Mouse (Mus musculus) midbrain, postnatal 0 days (tissue): ENCODE measurements around the gene Foxf1. TPM values are rescaled to one million over a fixed set of nuclear protein-coding genes. Genes with fewer than 3 reads are reported as not detected.

ENCODE experiments used
- ATAC-seq: fragments of 200-750 bp; cut with Nextera tagmentation; 2 replicates; pipeline ENCODE4 v1.8.0; 2017; ENCODE audit warnings: moderate number of reproducible peaks, mild to moderate bottlenecking, moderate TSS enrichment, moderate library complexity; ENCODE audit not compliant: low FRiP score
- DNase-seq: peaks from one replicate; pipeline ENCODE4 v3.0.0-alpha.2; 2015; ENCODE audit warnings: low spot score
- H3K27ac ChIP-seq: fragments of 300-500 bp; sonication (generic); 2 replicates; pipeline ENCODE4 v1.5.1; 2014; ENCODE audit warnings: low read depth, mild to moderate bottlenecking, low read length, mixed read lengths
- H3K27me3 ChIP-seq: fragments of 300-500 bp; sonication (generic); 2 replicates; pipeline ENCODE4 v1.6.1; 2014; ENCODE audit warnings: low read length, control low read depth, mixed read lengths; ENCODE audit not compliant: insufficient read depth
- H3K36me3 ChIP-seq: fragments of 300-500 bp; sonication (generic); 2 replicates; pipeline ENCODE4 v1.6.1; 2014; ENCODE audit warnings: low read length, control low read depth, mixed read lengths; ENCODE audit not compliant: insufficient read depth
- H3K4me1 ChIP-seq: fragments of 300-500 bp; sonication (generic); 2 replicates; pipeline ENCODE4 v1.6.1; 2014; ENCODE audit warnings: mild to moderate bottlenecking, control low read depth, antibody characterized with exemption, low read length, mixed read lengths; ENCODE audit not compliant: insufficient read depth
- H3K4me2 ChIP-seq: fragments of 300-500 bp; sonication (generic); 2 replicates; pipeline ENCODE4 v1.6.1; 2014; ENCODE audit warnings: low read depth, mild to moderate bottlenecking, low read length, mixed read lengths; ENCODE audit not compliant: poor library complexity, severe bottlenecking
- H3K4me3 ChIP-seq: fragments of 300-500 bp; sonication (generic); 2 replicates; pipeline ENCODE4 v1.5.1; 2014; ENCODE audit warnings: low read depth, mild to moderate bottlenecking, low read length, moderate library complexity
- H3K9ac ChIP-seq: fragments of 300-500 bp; sonication (generic); replicated peaks from 2 replicates; pipeline ENCODE4 v1.6.1; 2014; ENCODE audit warnings: mild to moderate bottlenecking, low read length, moderate library complexity, mixed read lengths; ENCODE audit not compliant: poor library complexity, severe bottlenecking
- H3K9me3 ChIP-seq: fragments of 300-500 bp; sonication (generic); 2 replicates; pipeline ENCODE4 v1.6.1; 2016; ENCODE audit warnings: low read length, control low read depth
- CTCF ChIP-seq: IDR thresholded peaks from 2 replicates; pipeline ENCODE4 v1.5.1; 2016; ENCODE audit warnings: antibody characterized with exemption, mild to moderate bottlenecking
- WGBS: fragments of 180-500 bp; shearing (Covaris S2); extraction: QIAGEN DNeasy Blood & Tissue Kit; methylation state at CpG from one replicate; pipeline ENCODE4 v1.1.7; 2014; 5-methylcytosine and 5-hydroxymethylcytosine counted together
- polyA plus RNA-seq: library from polyadenylated mRNA; unstranded; fragments of >200 nt; fragmentation: Nextera tagmentation; extraction: Ambion mirVana; gene quantifications from 2 replicates; pipeline ENCODE4 v1.2.1, GENCODE M21; 2015
- total RNA-seq: library from RNA; depleted of rRNA; stranded (reverse); fragments of >200 nt; gene quantifications from 2 replicates; pipeline ENCODE4 v1.2.3, GENCODE M21; 2014

Gene Foxf1
- total and polyA plus RNA-seq, 2 experiments from 2014 or later = 1.6 to 3.5 TPM

DNA sequence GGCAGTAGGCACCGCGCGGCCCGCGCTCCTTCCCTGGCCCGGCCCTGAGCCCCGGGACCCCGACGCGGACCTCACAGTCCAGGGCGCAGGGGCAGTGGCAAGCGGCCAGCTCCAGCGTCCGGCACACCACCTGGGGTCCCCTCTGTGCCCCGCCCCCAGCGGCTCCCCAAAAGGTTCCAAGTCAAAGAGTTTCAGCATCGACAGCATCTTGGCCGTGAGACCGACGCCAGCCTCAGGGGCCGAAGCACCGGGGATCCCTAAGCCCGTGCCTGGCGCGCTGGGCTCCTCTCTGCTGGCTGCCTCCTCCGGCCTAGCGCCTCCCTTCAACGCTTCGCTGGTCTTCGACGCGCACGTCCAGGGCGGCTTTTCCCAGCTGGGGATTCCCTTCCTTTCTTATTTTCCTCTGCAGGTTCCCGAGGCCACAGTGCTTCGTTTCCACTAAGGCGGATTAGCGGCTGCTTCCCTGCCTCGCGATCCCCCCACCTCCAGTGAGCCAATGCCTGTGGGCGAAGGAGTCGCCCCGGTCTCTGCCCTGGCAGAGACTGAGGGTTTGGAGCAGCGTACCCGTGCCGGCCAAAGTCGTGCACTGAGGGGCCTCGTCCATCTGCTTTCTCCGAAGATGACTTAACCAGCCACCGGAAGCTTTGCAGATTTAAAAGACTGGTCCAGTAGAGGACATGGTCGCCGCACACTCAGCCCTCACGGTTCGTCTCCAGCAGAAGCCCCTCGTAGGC lies 44.5 kb downstream of the Foxf1 start:
- Histone ChIP-seq H3K4me3 (peak overlapping the region; percentile 9; the same call in 1 of the 2 replicates), H3K9ac (no peak overlapping the region), H3K9me3 (no peaks in the 10 kb centered on the region), H3K36me3 (no peaks in the 10 kb centered on the region), H3K4me1 (no peaks in the 10 kb centered on the region), H3K4me2 (no peak overlapping the region), H3K27ac (no peak overlapping the region), H3K27me3 (peaks cover 80% of the 10 kb centered on the region)
- 1% methylated on average over 52 of the region's 55 CpGs for WGBS
- no peak for DNase-seq
- TF ChIP-seq CTCF = no peak
- no peak for ATAC-seq

DNA sequence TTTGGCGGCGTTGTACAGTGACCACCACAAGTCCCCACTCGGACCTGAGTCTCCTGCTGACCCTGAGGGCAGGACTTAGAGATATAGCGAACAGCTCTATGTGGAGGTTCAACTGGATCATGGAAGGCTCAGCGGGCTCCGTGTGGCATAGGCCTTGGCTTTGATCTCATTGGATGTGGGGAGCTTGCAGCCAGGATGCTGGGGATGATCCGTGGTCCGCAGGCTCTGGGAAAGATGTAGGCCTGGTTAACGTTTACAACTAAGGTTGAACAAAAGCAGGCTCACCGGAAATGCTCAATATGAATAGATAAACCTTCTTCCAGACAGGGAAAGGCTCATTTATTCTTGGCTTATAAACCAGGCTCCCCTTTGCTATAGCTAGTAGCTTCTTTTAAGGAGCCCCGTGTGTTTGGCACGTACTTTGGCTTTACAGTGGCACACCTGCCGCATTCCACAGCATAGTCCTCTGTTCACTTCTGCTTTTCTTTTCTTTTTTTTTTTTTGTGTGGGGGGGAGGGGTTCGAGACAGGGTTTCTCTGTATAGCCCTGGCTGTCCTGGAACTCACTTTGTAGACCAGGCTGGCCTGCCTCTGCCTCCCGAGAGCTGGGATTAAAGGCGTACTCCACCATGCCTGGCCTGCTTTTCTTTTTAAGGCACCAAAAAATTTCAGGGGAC lies 45.2 kb downstream of the Foxf1 start:
- DNase-seq = no peak
- Histone ChIP-seq H3K9me3 (no peaks in the 10 kb centered on the region), H3K4me1 (no peaks in the 10 kb centered on the region), H3K27ac (no peak overlapping the region), H3K36me3 (no peaks in the 10 kb centered on the region), H3K9ac (no peak overlapping the region), H3K27me3 (peaks cover 73% of the 10 kb centered on the region), H3K4me3 (no peak overlapping the region), H3K4me2 (no peak overlapping the region)
- TF ChIP-seq CTCF = no peak
- ATAC-seq = no peak
- 17% methylated on average over 16 of the region's 16 CpGs for WGBS

DNA sequence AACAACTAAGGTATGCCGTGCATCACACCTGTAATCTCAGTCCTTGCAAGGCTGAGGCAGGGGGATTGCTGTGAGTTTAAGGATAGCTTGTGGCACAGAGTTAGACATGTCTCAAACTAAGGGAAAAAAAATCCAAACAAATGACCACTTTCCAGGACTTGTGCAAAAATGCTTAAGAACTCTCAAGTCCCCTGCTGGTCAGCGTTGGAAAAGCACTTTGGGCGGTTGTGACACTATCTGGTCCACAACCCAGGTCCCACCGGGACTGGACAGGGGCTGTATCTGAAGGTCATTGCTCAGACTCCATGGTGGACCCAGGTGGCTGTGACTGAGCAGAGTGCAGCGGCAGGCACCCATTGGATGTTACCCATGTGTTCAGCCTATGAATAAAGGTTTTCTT lies 46.3 kb downstream of the Foxf1 start:
- ATAC-seq (no peak), DNase-seq (peak; percentile 39)
- Histone ChIP-seq H3K4me1 (no peaks in the 10 kb centered on the region), H3K9me3 (no peaks in the 10 kb centered on the region), H3K4me3 (no peak overlapping the region), H3K9ac (no peak overlapping the region), H3K4me2 (no peak overlapping the region), H3K36me3 (no peaks in the 10 kb centered on the region), H3K27ac (no peak overlapping the region), H3K27me3 (peaks cover 62% of the 10 kb centered on the region)
- TF ChIP-seq CTCF = peak; percentile 65
- 41% methylated on average over 5 of the region's 5 CpGs for WGBS

DNA sequence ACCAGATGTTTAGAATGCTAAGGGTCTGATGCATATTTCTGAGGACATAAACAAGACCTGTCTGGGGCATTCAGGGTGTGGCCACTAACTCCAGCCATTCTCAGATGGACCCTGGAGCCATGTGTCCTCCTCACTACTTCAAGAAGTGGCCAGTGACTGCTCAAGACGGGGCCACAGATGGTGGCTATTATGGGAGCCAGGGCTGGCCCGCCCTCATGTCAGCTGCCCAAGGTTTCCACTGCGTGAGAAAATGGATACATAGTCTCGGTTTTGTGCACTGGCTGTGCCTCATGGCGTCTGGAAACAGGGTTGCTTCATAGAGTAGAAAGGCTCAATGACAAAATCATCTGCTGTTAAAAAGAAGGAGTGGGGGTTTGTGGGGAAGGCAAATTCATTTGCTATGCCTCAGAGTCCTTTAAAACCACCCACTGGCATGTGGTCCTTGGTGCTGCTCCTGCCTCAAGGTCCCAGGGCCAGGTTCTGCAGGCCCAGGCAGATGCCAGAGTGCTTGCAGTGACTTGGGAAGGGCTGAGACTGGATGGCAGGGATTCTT lies 48.9 kb downstream of the Foxf1 start:
- H3K4me2 ChIP-seq = no peak overlapping the region
- no peaks in the 10 kb centered on the region for H3K4me1 ChIP-seq
- no peak for TF ChIP-seq CTCF
- no peak overlapping the region for H3K27ac ChIP-seq
- no peak for ATAC-seq
- H3K27me3 ChIP-seq = peaks cover 42% of the 10 kb centered on the region
- H3K36me3 ChIP-seq = no peaks in the 10 kb centered on the region
- H3K4me3 ChIP-seq = no peak overlapping the region
- 71% methylated on average over 5 of the region's 5 CpGs for WGBS
- no peaks in the 10 kb centered on the region for H3K9me3 ChIP-seq
- DNase-seq = no peak
- no peak overlapping the region for H3K9ac ChIP-seq

DNA sequence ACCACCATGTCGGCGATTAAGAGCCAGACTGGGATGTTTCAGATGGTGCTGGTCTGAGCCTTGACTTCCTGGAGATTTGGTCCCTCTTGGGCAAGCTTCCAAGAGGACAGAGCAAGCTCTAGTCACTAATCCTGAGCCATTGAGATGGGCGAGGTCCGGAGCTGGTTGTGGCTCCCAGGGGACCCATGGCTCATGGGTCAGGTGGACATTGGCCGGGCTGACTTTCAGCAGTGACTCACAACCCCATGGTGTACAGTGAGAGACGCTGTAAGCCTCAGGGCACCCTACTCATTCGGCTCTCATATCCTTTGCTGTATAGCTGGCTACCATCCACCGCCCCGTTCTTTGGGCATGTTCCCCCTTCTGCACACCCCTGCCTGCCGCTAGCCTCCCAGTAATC lies 49.9 kb downstream of the Foxf1 start:
- DNase-seq (no peak), ATAC-seq (no peak)
- Histone ChIP-seq H3K9me3 (no peaks in the 10 kb centered on the region), H3K9ac (no peak overlapping the region), H3K4me1 (no peaks in the 10 kb centered on the region), H3K4me2 (no peak overlapping the region), H3K27ac (no peak overlapping the region), H3K36me3 (no peaks in the 10 kb centered on the region), H3K27me3 (peaks cover 31% of the 10 kb centered on the region), H3K4me3 (no peak overlapping the region)
- no peak for TF ChIP-seq CTCF
- 91% methylated on average over 10 of the region's 10 CpGs for WGBS

DNA sequence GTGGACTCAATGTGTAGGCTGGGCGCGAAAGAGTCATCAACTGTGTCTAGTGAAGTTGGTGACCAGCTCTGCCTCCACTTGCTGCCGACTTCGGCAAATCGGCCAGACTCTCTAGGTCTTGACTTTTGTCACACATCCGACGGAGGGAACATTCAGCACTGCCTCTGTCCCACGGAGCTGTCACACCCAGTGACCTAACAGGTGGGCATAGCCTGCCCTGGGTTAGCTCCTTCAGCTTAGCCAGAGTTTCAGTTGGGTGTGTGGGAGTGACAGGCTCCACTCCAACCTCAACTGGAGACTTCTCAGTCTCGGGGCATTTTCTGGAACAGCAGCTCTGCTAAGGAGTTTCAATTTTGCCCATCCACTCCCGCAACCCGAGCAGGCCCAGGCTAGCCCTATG lies 50.3 kb downstream of the Foxf1 start:
- Histone ChIP-seq H3K9ac (no peak overlapping the region), H3K4me3 (no peak overlapping the region), H3K4me1 (no peaks in the 10 kb centered on the region), H3K27ac (no peak overlapping the region), H3K36me3 (no peaks in the 10 kb centered on the region), H3K27me3 (peaks cover 28% of the 10 kb centered on the region), H3K9me3 (no peaks in the 10 kb centered on the region), H3K4me2 (no peak overlapping the region)
- no peak for ATAC-seq
- DNase-seq = no peak
- 91% methylated on average over 11 of the region's 11 CpGs for WGBS
- TF ChIP-seq CTCF = no peak
